Mouse (Mus musculus) heart, embryonic 12.5 days (tissue): ENCODE results near the gene Vmn1r207-ps. TPM values are rescaled to one million over a fixed set of nuclear protein-coding genes. Genes with fewer than 3 reads are reported as not detected.
"Not testable (repeated sequence)": the region's sequence is repeated elsewhere in the genome, so short reads cannot be mapped to it uniquely, and the experiment has no call there.

Experiments used
- ATAC-seq: fragments of 200-750 bp; cut with Nextera tagmentation; 2 replicates; pipeline ENCODE4 v1.8.0; 2017; ENCODE audit warnings: moderate TSS enrichment, moderate library complexity; ENCODE audit not compliant: insufficient number of reproducible peaks, low FRiP score
- H3K27ac ChIP-seq: fragments of 300-500 bp; sonication (generic); 2 replicates; pipeline ENCODE4 v1.5.1; 2016; ENCODE audit warnings: mild to moderate bottlenecking, moderate library complexity; ENCODE audit not compliant: poor library complexity, severe bottlenecking
- H3K27me3 ChIP-seq: fragments of 300-500 bp; sonication (generic); replicated peaks from 2 replicates; pipeline ENCODE4 v1.6.1; 2016; ENCODE audit warnings: mild to moderate bottlenecking, moderate library complexity
- H3K36me3 ChIP-seq: fragments of 300-500 bp; sonication (generic); 2 replicates; pipeline ENCODE4 v1.6.1; 2016; ENCODE audit warnings: mild to moderate bottlenecking, moderate library complexity
- H3K4me1 ChIP-seq: fragments of 300-500 bp; sonication (generic); replicated peaks from 2 replicates; pipeline ENCODE4 v1.6.1; 2016; ENCODE audit warnings: mild to moderate bottlenecking
- H3K4me2 ChIP-seq: fragments of 300-500 bp; sonication (generic); 2 replicates; pipeline ENCODE4 v1.6.1; 2016; ENCODE audit warnings: mild to moderate bottlenecking, moderate library complexity
- H3K4me3 ChIP-seq: fragments of 300-500 bp; sonication (generic); 2 replicates; pipeline ENCODE4 v1.5.1; 2016; ENCODE audit warnings: mild to moderate bottlenecking
- H3K9ac ChIP-seq: fragments of 300-500 bp; sonication (generic); 2 replicates; pipeline ENCODE4 v1.6.1; 2016; ENCODE audit warnings: mild to moderate bottlenecking, moderate library complexity
- H3K9me3 ChIP-seq: fragments of 300-500 bp; sonication (generic); replicated peaks from 2 replicates; pipeline ENCODE4 v1.6.1; 2016; ENCODE audit warnings: mild to moderate bottlenecking, moderate library complexity
- WGBS: fragments of 180-500 bp; shearing (Covaris S2); methylation state at CpG from one replicate; pipeline ENCODE4 v1.1.7; 2016; 5-methylcytosine and 5-hydroxymethylcytosine counted together
- polyA plus RNA-seq: library from polyadenylated mRNA; unstranded; fragments of >200 nt; fragmentation: Nextera tagmentation; extraction: Ambion mirVana; gene quantifications from 2 replicates; pipeline ENCODE4 v1.2.1, GENCODE M21; 2016

Vmn1r207-ps gene
- polyA plus RNA-seq = not detected in 2 replicates

DNA sequence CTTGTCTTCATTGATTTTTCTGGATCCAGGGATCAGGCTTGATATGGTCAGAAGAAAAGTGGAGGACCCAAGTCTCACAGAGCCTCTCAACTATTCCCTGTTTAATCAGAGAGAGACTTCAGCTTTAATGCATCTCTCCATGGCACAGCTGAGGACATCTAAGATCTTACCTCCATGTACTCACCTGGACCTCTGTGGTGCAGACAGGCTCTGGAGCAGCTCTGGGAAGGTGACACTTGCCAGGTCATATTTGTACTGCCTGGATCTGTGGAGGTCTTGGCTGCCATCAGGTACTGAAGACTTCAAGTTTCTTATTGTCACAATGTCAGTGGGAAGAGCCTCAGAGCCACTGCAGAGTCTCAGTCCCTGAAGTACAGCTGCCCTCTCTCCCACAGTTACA is at the start of gene Vmn1r207-ps:
TSS of gene Vmn1r207-ps (minus strand) at position 101 of the 400 bp plus-strand sequence.
- not testable (repeated sequence) for H3K27me3 ChIP-seq, H3K4me1 ChIP-seq, H3K36me3 ChIP-seq, H3K4me3 ChIP-seq, H3K9me3 ChIP-seq, H3K4me2 ChIP-seq, H3K27ac ChIP-seq, H3K9ac ChIP-seq, ATAC-seq

DNA sequence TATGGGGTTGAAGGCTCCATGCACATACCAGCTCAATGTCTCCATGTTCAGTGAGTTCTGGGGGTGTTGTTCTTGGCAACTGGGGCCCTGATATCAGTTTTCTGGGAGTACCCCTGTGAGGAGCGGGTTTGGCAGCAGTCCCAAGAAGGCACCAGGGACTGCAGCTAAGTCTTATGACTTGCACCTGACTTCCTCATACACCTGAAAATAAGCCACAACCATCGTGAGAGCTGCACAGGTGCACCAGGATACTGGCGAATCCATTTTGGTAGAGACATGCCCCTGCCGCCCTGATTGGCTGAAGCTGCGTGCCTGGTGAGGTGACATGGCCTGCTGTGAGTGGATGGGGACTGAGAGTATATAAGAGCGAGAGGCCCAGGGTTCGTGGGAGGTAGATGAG is 47.9 kb upstream of the Vmn1r207-ps start, which contains the start of gene Vmn1r208:
TSS of gene Vmn1r208 (minus strand) at position 101 of the 400 bp plus-strand sequence.
- not testable (repeated sequence) for H3K36me3 ChIP-seq, H3K27ac ChIP-seq, H3K27me3 ChIP-seq, H3K4me2 ChIP-seq, H3K4me1 ChIP-seq, ATAC-seq, H3K9me3 ChIP-seq, H3K9ac ChIP-seq, H3K4me3 ChIP-seq
- WGBS = no CpG with 5 or more reads among the region's 7 CpGs

DNA sequence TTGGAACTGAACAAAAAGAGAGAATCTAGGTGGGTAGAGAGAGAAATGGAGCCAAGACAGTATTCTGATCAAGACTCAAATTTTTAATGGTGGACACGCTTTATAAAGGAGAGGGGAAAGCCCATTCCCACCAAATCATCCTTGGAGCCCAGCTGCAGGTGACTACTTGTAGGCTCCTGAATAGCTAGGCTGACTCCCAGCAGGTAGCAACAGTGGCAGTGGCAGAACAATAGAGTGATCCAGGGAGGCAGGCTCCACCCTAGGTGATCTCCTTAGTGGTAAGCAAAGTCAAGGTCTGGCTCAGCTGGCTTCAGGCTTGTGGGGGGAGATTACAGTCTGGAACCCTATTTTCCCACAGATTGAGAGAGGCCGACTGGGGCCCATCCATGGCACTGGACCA is 42.2 kb upstream of the Vmn1r207-ps start:
- WGBS = 69% methylated on average over 1 of the region's 2 CpGs
- not testable (repeated sequence) for H3K9ac ChIP-seq, H3K36me3 ChIP-seq, H3K27ac ChIP-seq, H3K4me2 ChIP-seq, H3K4me3 ChIP-seq, H3K4me1 ChIP-seq, ATAC-seq, H3K27me3 ChIP-seq, H3K9me3 ChIP-seq

DNA sequence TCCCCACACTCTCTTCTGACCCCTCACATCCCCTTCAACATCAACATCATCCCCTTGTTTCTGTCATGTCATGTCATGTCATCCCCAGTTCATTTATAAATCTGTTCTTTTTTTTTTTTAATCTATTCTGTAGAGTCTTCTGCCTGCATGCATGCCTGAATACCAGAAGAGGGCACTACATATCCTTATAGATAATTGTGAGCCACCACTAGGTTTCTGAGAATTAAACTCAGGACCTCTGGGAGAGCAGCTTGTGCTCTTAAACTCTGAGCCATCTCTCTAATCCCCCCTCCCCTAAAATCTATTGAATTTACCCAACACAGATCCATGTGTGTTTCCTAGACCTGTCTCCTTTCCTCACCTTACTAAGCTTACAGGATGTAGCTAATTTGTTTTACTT is 18.1 kb upstream of the Vmn1r207-ps start:
- no peaks in the 10 kb centered on the region for H3K36me3 ChIP-seq
- H3K9me3 ChIP-seq = no peaks in the 10 kb centered on the region
- ATAC-seq = no peak
- H3K9ac ChIP-seq = no peak overlapping the region
- no peak overlapping the region for H3K4me3 ChIP-seq
- H3K4me1 ChIP-seq = no peaks in the 10 kb centered on the region
- no peak overlapping the region for H3K27ac ChIP-seq
- H3K27me3 ChIP-seq = no peaks in the 10 kb centered on the region
- no peak overlapping the region for H3K4me2 ChIP-seq

DNA sequence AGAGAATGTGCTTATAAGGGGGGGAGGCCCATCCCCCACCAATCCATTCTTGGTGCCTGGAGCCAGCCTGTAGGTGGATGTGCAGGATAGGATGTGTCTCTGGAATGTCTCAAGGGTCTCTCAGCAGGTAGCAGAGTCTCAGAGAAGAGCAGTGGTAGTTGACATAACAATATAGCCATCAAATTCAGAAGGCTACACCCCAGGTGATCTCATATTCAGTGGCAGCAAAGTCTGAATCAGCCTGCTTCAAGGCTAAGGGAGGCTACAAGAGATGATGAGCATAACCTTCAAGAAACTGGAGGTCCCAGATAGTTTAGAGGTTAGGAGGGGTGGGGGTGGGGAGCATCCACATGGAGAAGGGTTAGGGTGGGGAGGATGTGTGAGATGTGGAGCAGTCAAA is 22.5 kb downstream of the Vmn1r207-ps start:
- not testable (repeated sequence) for H3K9me3 ChIP-seq, H3K27ac ChIP-seq, H3K36me3 ChIP-seq, H3K4me3 ChIP-seq, H3K27me3 ChIP-seq, H3K4me2 ChIP-seq, H3K9ac ChIP-seq, H3K4me1 ChIP-seq, ATAC-seq

DNA sequence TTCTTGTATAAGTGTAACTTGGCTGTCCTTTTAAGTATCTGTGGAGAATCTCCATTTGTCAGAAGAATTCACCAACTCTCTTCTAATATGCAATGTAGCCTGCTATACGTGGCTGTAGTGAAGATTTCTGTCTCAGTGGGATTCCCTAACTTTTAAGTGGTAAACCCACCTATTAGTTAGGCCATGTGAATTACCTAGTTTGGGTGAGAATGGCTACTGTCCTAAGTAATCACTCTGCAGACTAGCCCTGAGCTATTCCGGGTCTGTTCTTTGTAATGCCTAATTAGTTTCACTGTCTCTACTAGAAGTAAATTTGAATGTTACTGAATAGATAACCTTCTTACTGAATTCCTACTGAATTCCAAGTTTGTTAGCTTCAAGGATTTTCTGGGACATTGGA is 26.5 kb downstream of the Vmn1r207-ps start:
- H3K27me3 ChIP-seq, H3K9me3 ChIP-seq, H3K4me3 ChIP-seq, H3K9ac ChIP-seq, H3K4me2 ChIP-seq, ATAC-seq, H3K4me1 ChIP-seq, H3K36me3 ChIP-seq, H3K27ac ChIP-seq: not testable (repeated sequence)
- 35% methylated on average over 2 of the region's 2 CpGs for WGBS

Other genes with a start within 250 kb of the Vmn1r207-ps start
- not detected in 2 replicates for gene Vmn1r202, start 224.2 kb downstream of the Vmn1r207-ps start, polyA plus RNA-seq
- gene Vmn1r203, start 211.5 kb downstream of the Vmn1r207-ps start, polyA plus RNA-seq = not detected in 2 replicates
- gene Vmn1r204, start 176.4 kb downstream of the Vmn1r207-ps start, polyA plus RNA-seq = not detected in 2 replicates
- not detected in 2 replicates for gene Vmn1r205, start 136.6 kb downstream of the Vmn1r207-ps start, polyA plus RNA-seq
- not detected in 2 replicates for gene Vmn1r206, start 105.4 kb downstream of the Vmn1r207-ps start, polyA plus RNA-seq
- gene Vmn1r208, start 47.8 kb upstream of the Vmn1r207-ps start, polyA plus RNA-seq = not detected in 2 replicates
- gene Vmn1r209, start 80.1 kb upstream of the Vmn1r207-ps start, polyA plus RNA-seq = not detected in 2 replicates
- not detected in 2 replicates for gene Vmn1r210, start 101.7 kb upstream of the Vmn1r207-ps start, polyA plus RNA-seq
- gene Vmn1r211, start 127.9 kb upstream of the Vmn1r207-ps start, polyA plus RNA-seq = not detected in 2 replicates
- not detected in 2 replicates for gene Vmn1r212, start 154.6 kb upstream of the Vmn1r207-ps start, polyA plus RNA-seq